Mouse (Mus musculus) layer of hippocampus, postnatal 10 days (tissue): ENCODE results near the gene Sf3b1. TPM values are rescaled to one million over a fixed set of nuclear protein-coding genes. Genes with fewer than 3 reads are reported as not detected.
"Not testable (repeated sequence)": the region's sequence is repeated elsewhere in the genome, so short reads cannot be mapped to it uniquely, and the experiment has no call there.

Experiments used
- DNase-seq, 2 experiments: peaks; one replicate each; pipeline ENCODE4 v3.0.0; 2021; ENCODE audit warnings: low spot score in 2 of 2
- long read RNA-seq: library from polyadenylated mRNA; stranded (forward); transcript quantifications from one replicate; pipeline ENCODE4 v2.0.0, GENCODE M21; 2023
- total RNA-seq, 2 experiments: library from RNA; stranded (reverse); gene quantifications; 2 replicates each; pipeline ENCODE4 v1.2.3; 2021

Sf3b1 gene
- 100 to 1,000 TPM; 168 to 180 TPM for total RNA-seq
- long read RNA-seq, full-length matches to known transcripts: 29 of 48 reads
- long read RNA-seq, partial matches to known transcripts: 10 of 48 reads
- long read RNA-seq, other reads (novel, unspliced or antisense): 9 of 48 reads

DNA sequence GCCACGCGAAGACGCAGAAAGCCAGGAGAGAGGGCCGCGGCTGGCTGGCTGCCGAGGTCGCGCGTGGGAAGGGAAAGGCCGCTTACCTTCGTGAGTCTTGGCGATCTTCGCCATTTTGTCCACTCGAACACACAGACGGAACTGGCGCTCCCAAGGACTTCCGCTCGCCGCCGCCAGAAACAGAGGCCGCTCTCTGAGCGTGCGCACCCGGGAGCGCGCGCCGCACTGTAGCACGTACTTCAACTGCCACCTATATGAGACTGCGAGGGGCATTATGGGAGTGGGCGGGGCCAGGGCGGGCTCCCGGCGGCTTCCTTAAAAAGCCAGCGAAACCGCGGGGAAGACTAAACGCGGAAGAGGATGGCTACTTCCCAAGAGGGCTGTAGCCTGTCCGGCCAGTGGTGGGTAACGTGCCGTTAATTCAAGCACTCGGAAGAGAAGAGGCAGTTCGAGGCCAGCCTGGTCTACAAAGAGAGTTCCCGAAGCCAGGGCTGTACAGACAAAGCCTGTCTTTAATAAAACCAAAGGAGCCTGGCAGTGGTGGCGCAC is at the start of gene Sf3b1:
Gene Sf3b1, minus strand, starts transcription at position 229 of the 549 bp plus-strand sequence.
- peak; percentile 90 to 93 for DNase-seq

DNA sequence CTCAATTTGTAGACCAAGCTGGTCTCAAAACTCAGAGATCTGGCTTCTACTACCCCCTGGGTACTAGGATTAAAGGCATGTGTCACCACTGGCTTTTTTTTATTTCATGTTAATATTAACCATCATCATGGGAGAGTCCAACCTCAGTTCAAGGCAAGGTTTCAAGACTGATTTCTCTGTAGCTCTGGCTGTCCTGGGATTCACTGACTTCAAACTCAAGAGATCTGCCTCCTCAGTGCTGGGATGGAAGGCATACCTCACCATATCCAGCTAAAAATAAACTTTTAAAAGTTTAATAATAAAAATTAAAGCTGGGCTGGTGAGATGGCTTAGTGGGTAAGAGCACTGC is 49.1 kb upstream of the Sf3b1 start:
- no peak for DNase-seq

DNA sequence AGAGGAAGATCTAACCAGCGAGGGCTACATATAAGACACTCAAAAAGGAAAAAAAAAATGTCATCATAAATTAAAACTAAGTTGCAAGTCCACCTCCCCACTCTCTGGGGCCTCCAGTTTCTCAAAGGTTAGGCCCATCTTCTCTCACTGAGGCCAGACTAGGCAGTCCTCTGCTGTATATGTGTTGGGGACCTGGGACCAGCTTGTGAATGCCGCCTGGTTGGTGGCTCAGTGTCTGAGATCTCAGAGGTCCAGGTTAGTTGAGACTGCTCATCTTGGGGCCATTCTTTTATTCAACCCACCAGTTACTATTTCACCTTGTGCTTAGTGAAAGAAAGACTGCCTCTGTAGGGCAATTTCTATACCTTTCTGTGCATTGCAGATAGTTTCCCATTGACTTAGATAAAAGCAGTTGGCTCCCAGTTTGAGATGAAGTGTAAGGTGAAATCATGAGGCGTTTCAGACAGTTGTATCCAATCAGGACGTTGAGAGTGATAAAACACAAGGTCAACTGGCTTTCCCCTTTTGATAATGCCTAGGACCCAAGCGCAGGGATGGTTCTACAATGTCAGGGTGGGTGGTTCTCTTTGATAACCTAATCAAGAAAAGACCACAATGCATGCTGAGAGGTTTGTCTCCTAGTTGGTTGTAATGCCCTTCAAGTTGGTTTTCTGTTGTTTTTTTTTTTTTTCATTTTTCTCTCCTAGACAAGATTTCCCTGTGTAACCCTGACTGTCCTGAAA is 48.5 kb upstream of the Sf3b1 start:
- DNase-seq: no peak

DNA sequence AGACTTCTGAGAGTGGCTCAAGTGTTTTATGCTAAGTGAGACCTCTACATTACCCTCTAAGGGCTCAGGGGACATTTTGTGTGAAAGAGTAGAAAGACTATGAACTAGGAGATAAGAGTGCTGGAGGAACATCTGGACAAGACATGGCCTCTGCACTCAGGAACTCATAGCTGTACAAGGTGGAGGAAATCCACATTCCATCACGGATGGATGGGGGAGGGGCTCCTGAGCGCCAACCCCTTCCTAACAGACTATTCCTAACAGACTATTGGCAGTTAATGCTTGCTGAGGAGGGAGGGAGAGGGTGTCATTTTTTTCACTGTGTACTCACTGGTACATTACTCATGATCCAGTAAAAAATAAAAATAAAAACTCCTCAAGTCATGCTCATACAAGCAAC is 47.5 kb upstream of the Sf3b1 start:
- no peak for DNase-seq

DNA sequence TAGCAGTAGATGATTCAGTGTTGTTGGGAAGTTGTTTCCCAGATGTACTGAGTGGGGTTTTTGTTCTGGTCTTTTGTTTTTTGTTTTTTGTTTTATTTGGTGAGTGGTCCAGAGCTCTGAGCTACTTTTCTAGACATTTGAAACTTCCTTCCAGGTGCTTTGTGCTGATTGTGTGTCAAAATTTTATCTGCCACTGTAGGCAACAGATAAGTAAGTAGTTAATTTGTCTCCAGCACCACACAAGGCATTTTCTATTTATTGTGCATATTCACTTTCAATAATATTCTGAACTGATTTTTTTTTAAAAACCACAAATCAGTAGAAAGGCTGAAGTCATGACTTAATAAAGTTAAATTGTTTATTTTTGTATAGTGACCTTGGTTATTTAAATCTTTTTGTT is 45.0 kb upstream of the Sf3b1 start:
- not testable (repeated sequence) for DNase-seq

DNA sequence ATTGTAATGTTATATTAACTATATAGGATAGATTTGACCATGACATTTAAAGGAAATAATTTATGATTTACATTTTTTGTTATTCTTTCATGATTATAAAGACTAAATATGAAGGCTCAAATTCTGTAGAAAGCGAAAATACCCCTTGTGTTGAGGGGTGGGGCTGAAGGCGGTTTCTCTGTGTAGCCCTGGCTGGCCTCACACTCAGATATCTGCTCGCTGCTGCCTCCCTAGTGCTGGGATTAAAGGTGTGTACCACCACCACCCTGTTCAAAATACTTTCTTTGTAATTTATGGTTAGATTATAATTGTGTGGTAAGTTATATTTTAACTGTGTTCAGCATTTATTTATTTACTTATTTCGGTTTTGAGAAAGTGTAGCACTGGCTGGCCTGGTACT is 34.5 kb upstream of the Sf3b1 start:
- DNase-seq: no peak

DNA sequence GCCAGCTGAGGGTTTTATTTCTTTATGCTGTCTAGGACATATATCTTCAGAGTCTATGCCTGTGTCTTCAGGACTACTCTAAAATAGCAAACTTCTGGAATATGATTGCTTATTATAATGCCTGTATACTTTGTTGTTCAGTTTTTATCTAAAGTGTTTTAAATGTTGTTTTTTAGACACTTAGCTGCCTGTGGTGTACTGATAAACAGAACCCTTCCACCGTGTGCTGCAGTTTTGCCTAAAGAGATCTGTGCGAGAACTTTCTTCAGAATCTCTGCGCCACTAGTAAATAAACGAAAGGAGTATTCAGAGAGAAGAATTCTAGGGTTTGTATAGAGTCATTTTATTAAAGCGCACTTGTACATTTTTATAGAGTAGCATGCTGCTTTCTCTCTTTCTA is 33.8 kb upstream of the Sf3b1 start:
- no peak for DNase-seq

DNA sequence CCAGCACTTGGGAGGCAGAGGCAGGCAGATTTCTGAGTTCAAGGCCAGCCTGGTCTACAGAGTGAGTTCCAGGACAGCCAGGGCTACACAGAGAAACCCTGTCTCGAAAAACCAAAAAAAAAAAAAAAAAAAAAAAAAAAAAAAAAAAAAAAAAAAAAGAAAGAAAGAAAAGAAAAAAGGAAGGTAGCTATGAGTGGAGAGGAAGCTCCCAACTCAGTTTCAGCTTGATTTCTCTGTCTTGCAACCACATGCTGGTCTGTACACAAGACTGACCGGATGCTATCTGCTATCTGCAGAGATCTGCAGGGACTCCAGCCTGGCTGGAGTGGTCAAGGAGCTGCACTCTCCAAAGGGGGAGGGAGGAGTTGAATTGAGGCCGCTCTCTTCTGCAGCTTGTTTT is 31.1 kb upstream of the Sf3b1 start:
- not testable (repeated sequence) for DNase-seq

DNA sequence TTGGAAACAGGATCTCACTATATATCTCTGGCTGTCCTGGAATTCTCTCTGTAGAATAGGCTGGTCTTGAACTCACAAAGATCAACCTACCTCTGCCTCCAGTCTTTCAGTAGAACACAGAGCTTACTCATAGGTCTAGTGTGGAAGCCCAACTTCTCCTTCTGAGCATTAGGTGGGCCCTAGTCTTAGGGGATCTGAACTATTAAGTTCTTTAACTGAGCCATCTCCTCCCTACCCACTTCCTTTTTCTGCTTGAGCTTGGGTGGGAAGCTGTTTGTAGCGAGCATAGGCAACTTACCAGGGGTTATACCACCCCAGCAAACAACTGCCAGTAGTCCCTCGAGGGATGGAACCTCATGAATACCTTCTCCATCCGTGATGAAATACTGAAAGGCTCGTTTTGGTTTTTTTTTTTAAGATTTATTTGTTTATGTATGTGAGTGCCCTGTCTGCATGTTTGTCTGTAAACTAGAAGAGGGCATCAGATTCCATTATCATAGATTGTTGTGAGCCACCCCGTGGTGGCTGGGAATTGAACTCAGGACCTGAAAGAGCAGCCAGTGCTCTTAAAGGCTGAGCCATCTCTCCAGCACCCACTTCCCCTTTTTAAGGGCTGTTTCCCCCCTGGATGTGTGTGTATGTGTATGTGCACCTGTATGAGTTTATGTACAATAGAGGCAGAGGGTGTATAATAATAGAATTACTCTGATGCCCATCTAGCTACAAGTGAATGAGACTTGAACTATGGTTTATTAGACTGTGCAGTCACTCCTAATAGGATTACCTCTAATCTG is 28.2 kb upstream of the Sf3b1 start:
- no peak for DNase-seq

DNA sequence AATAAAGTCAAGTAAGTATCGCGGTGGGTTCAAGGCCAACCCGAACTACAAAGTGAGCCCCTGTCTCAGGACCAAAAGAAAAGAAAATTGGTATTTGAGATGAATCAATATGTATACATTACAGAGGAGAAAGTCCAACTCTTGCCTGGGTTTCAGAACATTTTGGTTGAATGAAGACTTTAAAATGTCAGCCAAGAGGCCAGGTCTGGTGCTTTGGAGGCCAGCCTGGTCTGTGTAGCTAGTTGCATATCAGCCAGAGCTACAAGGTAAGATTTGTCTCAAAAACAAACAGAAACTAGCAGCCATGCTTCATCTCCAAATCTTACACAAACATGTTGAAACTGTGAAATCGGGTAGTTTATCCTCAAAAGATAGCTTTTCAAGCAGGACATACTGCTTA is 26.3 kb upstream of the Sf3b1 start:
- no peak for DNase-seq

DNA sequence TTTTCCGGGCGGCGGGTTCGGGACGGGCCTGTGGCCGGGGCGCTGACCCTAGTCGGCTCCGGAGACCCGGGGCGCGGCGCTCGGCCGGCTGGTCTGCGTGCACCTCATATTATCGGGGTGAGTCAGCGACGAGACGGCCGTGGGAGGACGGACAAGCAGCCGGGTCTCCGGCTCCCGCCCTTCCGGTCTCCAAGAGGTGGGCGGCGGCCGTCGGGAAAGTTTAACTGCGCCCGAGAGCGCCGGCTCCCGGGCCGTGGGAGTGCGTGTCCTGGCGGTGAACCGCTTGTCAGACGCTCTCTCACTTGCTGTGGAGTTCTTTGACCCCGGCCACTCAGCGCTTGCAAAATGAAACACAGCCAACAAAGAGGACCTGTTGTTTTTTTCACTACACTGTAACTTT is 25.7 kb upstream of the Sf3b1 start:
- no peak for DNase-seq

DNA sequence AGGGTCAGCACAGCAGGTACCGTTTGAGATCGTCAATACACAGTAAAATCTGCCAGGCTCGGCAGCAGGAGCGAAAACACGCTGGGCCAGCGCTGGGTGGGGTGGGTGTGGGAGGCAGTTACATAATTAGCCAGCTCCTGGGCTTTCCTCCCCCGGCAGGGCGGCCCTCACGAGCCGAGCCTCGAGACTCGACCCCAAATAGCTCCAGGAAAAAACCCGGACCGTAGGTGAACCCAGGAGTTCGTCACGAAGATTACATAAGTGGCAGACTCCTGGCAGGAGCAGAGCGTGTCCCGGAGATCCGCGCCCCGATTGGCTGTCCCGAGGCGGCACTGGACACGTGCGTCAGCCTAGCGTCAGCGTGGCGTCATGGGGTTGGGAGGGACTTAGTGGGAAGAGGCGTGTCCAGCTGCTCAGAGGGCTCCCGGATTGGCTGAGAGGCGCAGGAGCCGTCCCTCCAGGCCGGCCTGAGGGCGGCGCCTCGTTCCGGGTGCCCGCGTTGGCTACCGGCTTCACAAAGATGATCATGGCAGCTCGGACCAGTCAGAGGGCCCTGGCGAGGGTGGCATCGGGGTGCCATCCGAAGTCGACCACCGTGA is 25.2 kb upstream of the Sf3b1 start, which contains the start of gene Coq10b:
Gene Coq10b, plus strand, starts transcription at position 416 of the 599 bp plus-strand sequence.
- peak; percentile 97 to 99 for DNase-seq

DNA sequence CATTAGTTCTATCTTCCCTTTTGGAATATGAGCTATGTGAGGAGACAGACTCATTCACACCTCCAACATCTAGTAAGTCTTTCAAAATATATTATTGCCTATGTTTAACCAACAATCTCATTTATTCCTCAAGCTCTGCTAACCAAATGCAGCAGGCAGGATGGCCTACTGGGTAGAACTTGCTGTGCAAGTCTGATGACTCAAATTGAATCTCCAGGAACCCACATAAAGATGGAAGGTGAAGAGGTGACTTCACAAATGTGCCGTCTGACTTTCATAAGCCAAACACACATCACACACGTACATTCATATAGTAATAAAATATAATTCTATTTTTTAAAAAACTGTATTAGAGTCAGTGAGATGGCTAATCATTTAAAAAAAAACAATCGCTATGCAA is 24.4 kb upstream of the Sf3b1 start:
- DNase-seq: no peak

DNA sequence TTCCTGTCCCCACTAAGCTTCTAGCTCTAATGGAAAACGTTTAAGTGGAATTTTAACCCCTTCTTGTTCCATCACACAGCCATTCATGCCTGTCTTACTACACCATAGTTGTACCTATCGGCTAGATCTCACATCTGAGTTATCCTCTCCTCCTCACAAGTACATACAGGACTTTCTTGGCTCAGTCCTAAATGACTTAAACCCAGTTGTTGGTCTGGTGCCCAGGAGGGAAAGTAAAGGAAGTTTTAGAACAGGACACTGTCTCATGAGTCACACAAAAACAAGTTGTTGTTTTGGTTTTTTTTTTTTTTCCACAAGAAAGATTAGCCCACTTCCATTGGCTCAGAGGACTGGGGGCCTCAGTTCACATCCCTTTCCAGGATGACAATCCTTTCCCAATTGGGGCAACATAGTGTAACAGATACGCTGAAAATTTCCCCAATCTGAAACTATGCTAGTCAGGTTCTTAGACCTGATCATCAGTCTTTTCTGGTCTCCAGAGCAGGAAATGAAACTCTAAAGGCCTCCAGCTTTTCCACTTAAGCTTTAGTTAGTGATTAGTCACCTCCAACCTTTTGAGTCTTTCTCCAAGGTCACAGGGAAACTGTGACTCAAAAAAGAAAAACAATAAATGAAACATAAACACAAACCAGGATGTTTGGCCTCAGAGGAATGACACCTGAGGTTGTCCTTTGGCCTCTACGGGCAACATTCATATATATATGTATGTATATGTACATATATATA is 21.7 kb upstream of the Sf3b1 start:
- no peak for DNase-seq

DNA sequence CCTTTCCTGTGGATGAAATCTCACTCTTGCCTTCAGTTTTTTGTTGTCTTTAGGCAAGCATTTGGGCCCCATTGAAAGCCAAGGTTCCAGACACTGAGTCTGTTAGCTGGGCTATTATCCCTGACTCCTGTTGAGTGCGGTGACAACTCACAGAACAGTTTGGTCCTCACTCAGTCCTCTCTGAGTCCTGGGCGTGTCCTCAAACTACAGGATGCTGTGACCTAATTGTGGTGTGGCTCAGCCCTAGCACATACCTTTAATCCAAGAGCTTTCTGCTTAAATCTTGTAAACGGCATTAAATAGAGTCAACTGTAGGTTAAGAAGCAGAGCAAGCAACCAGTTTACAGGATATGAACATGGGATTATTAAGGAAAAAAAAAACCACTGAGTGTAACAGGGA is 15.9 kb upstream of the Sf3b1 start:
- DNase-seq: no peak

DNA sequence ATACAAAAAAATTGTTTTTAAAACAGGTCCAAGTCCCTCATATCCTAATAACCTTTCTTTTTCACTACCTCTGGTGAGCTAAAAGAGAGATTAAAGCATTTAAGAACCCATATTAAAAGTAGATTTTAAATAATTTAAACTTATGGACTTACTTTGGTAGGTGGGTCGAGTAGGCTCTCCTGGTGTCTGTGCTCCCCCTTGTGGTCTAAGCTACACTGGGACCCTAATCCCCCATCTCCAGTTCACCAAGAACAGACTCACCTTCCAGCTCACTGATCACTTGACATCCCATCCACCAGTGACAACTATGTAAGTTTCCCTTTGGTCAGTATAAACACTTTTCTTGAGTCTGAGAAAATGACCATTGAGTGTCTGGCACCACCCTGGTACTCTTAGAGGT is 15.0 kb upstream of the Sf3b1 start:
- no peak for DNase-seq

DNA sequence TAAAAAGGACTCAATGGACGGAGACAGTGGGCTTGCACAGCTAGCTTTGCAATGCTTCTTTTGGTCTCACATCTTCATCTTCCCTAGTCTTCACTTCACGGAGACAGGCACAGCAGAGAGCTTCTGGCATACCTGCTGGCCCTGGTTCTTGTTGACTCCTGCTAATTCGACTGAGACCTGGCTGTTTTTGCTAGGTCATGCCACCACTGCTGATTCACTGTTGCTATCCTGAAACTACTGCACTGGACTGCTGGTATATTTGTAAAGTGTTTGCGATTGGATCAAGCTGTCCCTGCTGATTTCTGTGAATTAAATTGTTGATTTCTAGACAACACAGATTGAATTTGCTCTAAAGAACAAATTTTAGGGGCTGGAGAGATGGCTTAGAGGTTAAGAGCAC is 14.4 kb upstream of the Sf3b1 start:
- DNase-seq: no peak

DNA sequence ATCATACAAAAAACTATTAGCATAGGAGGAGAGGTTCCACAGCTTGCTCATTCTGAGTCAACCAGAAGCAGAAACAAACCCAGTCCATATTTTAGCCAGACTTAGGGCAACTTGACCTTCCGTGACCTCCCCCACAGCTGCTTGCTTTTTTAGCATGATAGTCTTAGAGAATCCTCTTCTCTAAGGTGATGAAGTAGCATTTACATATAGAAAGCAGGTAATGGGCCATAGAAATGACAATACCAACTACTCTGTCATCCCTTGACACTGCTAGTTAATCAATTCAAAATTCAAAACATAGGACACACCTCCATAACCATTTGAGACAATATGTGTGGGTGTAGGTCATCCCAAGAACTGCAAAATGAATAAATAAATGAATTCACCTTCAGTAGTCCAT is 12.7 kb upstream of the Sf3b1 start:
- no peak for DNase-seq

DNA sequence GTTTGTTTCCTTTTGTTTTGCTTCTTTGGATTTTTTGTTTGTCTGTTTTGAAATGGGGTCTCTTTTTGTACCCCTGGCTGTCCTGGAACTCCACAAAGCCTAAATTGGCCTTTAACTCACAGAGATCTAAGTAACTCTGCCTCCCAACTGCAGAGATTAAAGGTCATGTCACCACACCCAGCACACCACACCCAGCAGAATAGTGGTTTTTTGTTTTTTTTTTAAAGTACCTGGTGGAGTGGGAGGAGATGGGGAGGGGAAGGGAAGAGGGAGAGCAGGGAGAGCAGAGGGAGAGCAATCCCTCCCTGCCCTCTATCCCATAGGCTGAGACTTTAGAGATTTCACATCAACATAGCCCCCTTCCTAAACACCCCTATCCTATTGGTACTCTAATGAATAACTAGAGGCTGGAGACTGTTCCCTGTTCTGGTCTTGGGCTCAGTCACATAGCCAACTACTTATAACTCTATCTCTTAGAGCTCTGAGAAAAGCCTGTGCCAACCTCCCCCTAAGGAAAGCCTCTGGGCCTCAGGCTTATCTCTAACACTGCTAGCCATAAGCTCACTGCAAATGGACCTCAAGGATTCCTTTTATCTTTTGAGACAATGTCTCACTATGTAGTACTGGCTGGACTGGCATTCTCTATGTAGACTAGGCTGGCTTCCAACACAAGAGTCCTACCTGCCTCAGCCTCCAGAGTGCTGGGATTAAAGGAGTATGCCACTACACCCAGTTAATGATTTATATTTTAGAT is 3.9 kb upstream of the Sf3b1 start:
- no peak for DNase-seq

DNA sequence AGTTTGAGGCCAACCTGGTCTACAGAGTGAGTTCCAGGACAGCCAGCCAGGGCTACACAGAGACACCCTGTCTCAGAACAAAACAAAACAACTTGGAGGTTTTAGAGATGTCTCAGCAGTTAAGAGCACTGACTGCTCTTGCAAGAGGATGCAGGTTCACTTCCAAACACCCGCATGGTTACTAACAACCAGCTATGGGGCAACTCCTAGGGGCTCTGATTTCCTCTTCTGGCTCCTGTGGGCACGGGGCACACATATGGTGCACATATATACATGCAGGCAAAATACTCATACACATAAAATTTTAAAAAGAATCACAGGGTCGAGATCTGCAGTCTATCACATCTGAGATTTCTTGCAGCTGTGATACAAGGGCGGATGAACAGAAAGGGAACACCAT is 2.2 kb upstream of the Sf3b1 start:
- no peak for DNase-seq
